Mouse (Mus musculus): ENCODE results near the gene Nkain4.

Gene Nkain4

DNA sequence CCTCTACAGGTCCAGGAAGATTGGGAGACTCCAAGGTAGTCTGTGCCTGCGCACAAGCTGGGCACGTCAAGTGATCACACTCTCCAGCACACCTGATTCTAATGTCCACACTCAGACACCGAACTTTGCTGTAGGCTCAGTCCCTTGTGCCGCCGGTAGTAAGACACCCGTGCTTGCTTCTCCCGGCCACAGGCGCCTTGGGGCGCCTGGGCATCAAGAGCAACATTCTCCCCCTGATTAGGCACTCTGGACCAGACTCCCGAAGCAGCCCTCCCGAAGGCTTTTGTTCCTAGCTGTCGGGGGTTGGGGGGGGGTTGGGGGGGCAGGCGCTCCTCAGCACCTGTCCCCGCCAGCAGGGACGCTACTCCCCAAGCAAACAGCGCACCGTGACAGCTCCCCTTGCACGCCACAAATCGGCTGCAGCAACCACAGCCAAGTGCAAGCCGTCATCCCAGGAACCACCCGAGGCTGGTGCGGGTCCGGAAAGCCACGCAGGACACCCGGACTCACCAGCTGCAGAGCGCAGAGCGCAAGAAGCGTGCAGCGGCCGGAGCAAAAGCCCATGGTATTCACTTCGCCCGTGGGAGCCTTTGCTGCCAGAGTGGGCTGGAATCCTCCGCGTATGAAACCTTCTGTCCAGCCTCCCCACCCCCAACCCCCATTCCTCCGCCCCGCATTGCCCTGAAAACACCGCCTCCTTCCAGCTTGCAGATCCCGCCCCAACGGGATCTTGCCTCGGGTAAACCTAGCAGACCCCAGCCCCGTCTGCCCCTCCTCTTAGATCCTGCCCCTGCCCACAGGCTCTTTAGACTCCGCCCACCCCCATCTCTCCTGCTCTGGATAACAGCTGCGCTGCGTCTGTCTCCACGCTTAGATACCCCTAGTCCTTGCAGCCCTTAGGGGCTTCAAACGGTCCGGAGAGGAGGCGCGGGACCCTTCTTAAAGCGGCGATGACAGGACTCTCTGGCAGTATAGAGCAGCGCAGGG is at the start of gene Nkain4:
Gene Nkain4 (minus strand): TSS at position 639 of the 987 bp plus-strand sequence.
- in situ Hi-C loops (cut with MboI; ENCODE audit: unreplicated experiment in 2 of 2) = no loop called here

DNA sequence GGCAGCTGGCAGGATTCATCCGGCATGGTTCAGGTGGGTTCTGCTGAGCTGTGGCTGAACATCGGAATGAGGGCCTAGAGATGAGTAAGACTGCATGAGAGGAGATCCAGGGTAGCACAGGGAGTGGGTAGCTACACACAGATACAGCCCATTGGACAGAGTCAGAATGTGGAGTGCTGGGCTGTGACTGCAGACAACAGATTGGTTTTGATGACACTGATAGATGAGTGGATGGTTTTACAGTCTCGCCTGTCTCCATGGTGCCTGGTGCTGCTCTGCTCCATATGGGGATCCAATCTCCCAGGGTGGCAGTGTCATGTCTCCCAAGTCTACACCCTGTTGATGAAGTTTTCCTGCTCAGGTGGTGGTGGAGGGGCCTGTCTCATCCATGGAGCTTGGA is 42.4 kb upstream of the Nkain4 start:
- in situ Hi-C loops (cut with MboI; ENCODE audit: unreplicated experiment in 2 of 2) = loop anchor here (25.0 kb wide), 2 partner anchors 340 to 590 kb away; partner anchors contain the start of genes Prpf6 (in 2 of the 2), Samd10 (in 2 of the 2), Uckl1 (in 2 of the 2) and Zfp512b (in 2 of the 2)

DNA sequence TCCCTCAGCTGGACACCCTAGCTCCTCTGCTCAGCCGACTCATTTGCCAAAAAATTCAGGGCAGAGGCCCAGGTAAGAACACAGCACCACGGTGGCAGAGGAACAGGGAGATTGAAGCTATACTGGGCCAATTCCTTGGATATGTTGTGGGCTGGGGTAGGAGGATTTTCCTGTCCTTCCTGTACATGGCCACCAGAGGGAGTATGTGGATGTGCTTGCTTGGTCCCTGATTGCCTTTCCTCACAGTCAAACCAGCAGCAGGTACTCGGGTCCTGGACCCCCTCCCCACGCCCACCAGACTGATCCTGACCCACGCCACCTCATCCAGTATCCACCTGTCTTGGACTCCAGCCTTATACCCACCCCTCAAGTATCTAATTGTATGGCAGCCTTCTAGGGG is 41.9 kb upstream of the Nkain4 start:
- in situ Hi-C loops (cut with MboI; ENCODE audit: unreplicated experiment in 2 of 2) = loop anchor here (25.0 kb wide), 2 partner anchors 341 to 591 kb away; partner anchors contain the start of genes Prpf6 (in 2 of the 2), Samd10 (in 2 of the 2), Uckl1 (in 2 of the 2) and Zfp512b (in 2 of the 2)

DNA sequence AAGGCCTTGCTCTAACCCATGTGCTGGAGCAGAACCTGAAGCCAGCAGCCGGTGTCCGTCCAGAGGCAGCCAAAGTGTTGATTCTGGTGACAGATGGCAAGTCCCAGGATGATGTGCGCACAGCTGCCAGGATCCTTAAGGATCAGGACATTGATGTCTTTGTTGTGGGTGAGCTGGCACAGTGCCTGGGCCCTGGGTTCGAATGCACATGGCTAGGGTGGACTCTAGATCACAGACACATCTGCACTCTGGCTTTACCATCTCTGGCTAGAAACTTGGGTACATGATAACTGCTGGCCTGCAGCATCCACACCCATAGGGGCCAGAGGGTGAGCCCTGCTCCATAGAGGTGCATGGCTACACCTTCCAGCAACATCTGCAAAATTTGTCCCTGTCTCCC is 41.0 kb upstream of the Nkain4 start:
- in situ Hi-C loops (cut with MboI; ENCODE audit: unreplicated experiment in 2 of 2) = loop anchor here (25.0 kb wide), 2 partner anchors 342 to 592 kb away; partner anchors contain the start of genes Prpf6 (in 2 of the 2), Samd10 (in 2 of the 2), Uckl1 (in 2 of the 2) and Zfp512b (in 2 of the 2)

DNA sequence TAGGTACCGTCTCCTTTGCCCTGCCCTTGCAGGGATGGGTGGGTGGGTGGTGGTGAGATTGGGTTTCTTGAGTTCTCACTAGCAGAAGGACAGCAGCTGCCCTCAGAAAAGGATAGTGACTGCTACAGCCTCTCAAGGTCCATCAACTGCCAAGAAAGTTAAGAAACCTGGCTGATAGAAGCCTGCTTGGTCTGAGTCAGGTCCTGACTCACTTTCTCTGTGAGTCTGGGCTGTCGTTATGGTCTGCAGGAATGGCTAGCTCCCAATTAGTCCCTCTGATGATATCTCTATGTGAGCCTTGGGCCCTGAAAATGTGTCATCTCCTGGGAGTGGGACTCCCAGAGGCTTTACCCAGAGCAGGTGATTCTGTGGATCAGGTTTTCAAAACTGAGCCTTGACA is 39.9 kb upstream of the Nkain4 start:
- in situ Hi-C loops (cut with MboI; ENCODE audit: unreplicated experiment in 2 of 2) = loop anchor here (25.0 kb wide), 2 partner anchors 343 to 593 kb away; partner anchors contain the start of genes Prpf6 (in 2 of the 2), Samd10 (in 2 of the 2), Uckl1 (in 2 of the 2) and Zfp512b (in 2 of the 2)

DNA sequence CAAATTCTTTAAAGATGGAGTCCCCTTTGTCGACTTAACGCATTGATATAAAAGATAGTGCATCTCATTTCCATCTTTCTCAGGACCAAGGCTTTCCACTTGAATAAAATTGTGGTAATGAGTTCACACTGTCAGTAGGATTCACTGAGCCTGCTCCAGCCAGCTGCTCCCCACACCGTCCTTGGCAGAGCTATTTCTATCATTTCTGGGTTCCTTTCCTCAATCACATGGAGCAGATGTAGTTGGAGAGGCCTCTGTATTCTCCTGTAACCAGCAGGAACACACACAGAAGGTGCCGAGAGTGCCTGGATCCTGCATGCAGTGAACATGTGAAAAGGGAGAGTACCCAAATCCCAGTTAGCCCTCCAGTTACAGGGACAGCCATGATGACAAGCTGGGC is 35.8 kb upstream of the Nkain4 start:
- in situ Hi-C loops (cut with MboI; ENCODE audit: unreplicated experiment in 2 of 2) = loop anchor here (25.0 kb wide), 2 partner anchors 347 to 597 kb away; partner anchors contain the start of genes Prpf6 (in 2 of the 2), Samd10 (in 2 of the 2), Uckl1 (in 2 of the 2) and Zfp512b (in 2 of the 2)

DNA sequence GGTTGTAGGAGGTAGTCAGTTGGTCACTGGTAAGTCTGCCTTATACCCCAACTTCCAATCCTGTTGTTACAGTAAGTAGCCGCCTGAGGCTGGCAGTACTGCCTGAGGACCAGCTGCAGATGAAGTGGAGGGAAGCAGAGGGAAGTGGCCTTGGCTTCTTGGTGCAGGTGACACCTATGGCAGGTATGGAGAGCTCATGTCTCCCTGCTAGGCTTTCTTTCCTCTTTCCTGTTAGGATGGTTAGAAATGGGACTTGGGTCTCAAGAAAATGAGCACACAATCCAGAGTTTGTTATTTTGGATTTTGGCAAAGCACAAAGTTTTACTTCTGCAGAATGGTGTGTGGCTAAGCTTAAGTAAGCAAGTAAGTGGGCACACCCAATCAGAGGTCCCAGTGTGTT is 34.4 kb upstream of the Nkain4 start:
- in situ Hi-C loops (cut with MboI; ENCODE audit: unreplicated experiment in 2 of 2) = loop anchor here (25.0 kb wide), 2 partner anchors 348 to 598 kb away; partner anchors contain the start of genes Prpf6 (in 2 of the 2), Samd10 (in 2 of the 2), Uckl1 (in 2 of the 2) and Zfp512b (in 2 of the 2)

DNA sequence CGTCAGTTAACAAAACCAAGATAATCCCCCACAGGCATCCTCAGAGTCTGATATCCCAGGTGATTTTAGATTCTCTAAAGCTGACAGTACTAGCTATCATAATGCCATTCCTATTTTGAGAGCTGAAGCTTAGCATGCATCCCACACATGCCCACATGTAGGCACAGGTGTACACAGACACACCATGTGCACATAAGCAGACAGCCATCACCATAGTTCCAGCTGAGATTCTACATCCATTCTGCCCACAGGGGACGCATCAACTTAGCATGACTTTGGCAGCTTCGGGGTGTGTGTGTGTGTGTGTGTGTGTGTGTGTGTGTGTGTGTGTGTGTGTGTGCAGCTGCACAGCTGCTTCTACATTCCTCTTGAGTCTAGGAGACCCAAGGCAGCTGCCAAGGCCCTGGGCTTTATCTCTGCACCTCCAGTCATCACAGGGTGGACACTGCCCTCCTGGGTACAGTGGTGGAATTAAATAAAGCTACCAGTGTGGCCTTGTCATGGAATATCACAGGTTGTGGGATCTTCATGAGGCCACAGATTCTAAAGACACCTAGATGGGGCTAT is 33.9 kb upstream of the Nkain4 start:
- in situ Hi-C loops (cut with MboI; ENCODE audit: unreplicated experiment in 2 of 2) = loop anchor here (25.0 kb wide), 2 partner anchors 349 to 599 kb away; partner anchors contain the start of genes Prpf6 (in 2 of the 2), Samd10 (in 2 of the 2), Uckl1 (in 2 of the 2) and Zfp512b (in 2 of the 2)

DNA sequence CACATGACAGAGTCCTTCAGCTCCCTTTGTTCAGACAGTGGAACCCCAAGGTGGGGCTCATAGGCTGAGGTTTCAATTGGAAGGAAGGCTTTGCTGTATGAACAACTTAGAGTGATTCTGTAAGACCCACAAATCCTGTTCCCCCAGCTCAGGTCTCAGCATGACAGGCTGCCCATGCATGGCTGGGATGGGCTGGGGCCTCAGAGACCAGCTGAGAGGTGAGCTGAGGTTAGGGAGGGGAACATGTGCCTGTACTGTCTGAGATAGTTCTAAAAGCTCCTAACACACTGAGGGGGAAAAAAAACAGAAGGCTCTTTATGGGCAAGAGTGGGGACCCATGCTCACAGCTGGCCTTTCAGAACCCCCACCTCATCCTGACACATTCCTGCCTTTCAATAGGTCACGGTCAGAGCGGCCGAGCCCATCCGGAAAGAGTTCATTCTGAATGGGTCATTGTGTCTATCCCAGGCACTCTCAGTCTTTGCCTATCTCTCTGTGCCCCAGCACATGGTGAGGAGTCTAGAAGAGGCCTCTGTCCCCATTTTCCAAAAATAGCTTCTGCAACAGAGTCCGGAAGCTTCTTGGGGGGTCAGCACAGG is 33.0 kb upstream of the Nkain4 start:
- in situ Hi-C loops (cut with MboI; ENCODE audit: unreplicated experiment in 2 of 2) = loop anchor here (25.0 kb wide), 2 partner anchors 350 to 600 kb away; partner anchors contain the start of genes Prpf6 (in 2 of the 2), Samd10 (in 2 of the 2), Uckl1 (in 2 of the 2) and Zfp512b (in 2 of the 2)

DNA sequence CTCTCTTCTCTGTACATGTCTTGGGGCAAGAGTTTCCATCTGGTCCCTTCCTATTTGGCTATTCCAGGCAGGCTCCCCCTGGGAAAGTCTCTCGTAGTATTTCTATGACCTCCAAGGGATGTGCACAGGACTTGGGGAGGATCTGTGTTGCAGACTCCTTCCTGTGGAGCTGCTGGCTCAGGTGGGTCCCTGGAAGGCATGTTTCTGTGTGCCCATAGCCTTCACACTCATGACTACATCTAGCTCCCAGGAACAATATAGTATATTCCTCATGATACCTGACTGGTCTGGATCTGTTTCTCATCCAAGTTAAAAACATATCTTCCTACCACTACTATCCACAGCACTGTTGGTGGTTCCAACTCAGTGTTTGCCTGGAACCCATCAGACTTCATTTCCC is 32.5 kb upstream of the Nkain4 start:
- in situ Hi-C loops (cut with MboI; ENCODE audit: unreplicated experiment in 2 of 2) = loop anchor here (25.0 kb wide), 2 partner anchors 350 to 600 kb away; partner anchors contain the start of genes Prpf6 (in 2 of the 2), Samd10 (in 2 of the 2), Uckl1 (in 2 of the 2) and Zfp512b (in 2 of the 2)

DNA sequence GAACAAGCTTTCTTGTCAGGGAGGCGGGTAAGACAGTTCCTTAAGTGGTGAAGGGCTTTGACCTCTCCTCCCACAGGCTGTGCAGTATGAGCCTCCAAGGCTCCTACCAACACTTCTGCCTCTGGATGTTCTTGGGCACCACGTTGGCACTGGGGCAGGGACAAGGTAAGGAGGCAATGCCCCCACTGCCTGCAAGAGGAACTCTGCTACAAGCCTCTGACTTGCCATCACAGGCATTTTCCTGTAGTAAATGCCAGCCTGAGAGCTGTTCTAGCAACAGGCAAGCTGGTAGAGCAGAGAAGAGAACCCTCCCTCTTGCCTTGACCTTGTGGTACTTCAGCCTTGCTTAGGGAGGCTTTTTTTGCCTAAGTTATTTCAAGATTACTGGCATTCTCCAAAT is 31.9 kb upstream of the Nkain4 start, which contains the start of gene Col20a1:
Gene Col20a1 (plus strand): TSS at position 87 of the 400 bp plus-strand sequence.
- in situ Hi-C loops (cut with MboI; ENCODE audit: unreplicated experiment in 2 of 2) = loop anchor here (25.0 kb wide), 2 partner anchors 351 to 601 kb away; partner anchors contain the start of genes Prpf6 (in 2 of the 2), Samd10 (in 2 of the 2), Uckl1 (in 2 of the 2) and Zfp512b (in 2 of the 2)

DNA sequence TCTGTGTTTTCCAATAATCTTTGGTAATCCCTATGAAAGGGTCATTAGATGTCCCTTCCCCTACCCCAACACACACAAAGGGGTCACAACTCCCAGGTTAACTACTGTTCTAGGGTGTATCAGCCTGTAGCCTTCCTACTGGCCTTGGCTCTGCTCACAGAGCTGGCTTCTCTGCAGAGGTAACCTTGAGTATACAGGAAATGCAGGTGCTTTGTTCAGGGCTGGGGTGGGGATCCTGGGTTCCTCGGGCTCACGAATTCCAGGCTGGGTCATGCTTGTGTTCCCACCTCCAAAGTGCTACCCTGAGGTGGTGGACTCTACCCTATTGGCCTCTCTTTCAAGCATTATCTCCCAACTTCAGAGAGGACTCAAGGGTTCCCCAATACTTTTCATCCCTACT is 31.1 kb upstream of the Nkain4 start:
- in situ Hi-C loops (cut with MboI; ENCODE audit: unreplicated experiment in 2 of 2) = loop anchor here (25.0 kb wide), 2 partner anchors 352 to 602 kb away; partner anchors contain the start of genes Prpf6 (in 2 of the 2), Samd10 (in 2 of the 2), Uckl1 (in 2 of the 2) and Zfp512b (in 2 of the 2)

DNA sequence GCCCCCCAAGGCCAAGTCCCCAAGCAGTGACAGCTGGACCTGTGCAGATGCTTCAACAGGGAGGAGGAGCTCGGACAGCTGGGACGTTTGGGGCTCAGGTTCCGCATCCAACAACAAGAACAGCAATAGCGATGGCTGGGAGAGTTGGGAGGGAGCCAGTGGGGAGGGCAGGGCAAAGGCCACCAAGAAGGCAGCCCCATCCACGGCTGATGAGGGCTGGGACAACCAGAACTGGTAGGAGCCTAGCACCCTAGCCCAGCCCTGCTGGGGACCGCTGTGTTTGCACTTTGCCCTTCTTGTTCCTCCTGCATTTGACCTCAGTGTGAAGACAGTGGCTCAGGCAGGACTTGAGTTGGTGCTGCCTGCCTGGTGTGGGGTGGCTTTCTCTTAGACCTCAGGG is 26.6 kb upstream of the Nkain4 start:
- in situ Hi-C loops (cut with MboI; ENCODE audit: unreplicated experiment in 2 of 2) = loop anchor here (25.0 kb wide), 2 partner anchors 356 to 606 kb away; partner anchors contain the start of genes Prpf6 (in 2 of the 2), Samd10 (in 2 of the 2), Uckl1 (in 2 of the 2) and Zfp512b (in 2 of the 2)

DNA sequence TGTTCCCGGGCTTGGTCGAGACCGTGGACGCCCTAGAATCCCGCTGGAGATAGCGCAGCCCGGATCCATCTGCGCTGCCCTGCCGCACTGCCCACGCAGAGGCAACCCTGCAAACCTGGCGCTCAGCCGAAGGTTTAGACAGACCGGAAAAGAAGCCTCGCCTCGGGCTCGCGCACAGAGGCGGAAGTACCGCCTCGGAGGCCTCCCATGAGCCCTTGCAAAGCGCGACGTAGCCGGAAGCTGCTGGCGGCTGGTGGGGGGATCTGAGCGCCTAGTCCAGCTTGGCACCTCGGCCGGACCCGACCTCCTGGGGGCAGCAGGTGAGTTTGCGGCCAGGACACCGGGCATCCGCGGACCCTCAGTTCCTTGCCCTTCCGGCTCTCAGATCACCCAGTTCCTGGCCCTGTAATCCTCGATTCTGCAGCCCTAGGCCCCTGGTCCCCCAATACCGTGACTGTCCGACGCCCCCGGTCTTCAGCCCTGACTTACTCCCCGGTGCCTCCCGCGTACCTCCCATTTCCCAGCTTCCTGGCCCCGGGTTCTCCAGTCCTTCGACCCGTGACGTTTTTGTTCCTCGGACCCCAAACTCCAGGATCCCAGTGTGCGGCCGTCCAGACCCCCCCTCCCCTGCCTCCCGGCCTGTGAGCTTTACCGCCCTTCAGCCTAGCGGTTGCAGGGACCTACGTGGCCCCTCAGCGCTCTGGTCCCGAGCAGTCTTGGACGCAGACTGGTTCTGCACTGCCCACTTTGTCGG is 12.7 kb upstream of the Nkain4 start, which contains the start of gene Arfgap1:
Gene Arfgap1 (plus strand): TSS at position 216 of the 754 bp plus-strand sequence.
- in situ Hi-C loops (cut with MboI; ENCODE audit: unreplicated experiment in 2 of 2) = no loop called here

DNA sequence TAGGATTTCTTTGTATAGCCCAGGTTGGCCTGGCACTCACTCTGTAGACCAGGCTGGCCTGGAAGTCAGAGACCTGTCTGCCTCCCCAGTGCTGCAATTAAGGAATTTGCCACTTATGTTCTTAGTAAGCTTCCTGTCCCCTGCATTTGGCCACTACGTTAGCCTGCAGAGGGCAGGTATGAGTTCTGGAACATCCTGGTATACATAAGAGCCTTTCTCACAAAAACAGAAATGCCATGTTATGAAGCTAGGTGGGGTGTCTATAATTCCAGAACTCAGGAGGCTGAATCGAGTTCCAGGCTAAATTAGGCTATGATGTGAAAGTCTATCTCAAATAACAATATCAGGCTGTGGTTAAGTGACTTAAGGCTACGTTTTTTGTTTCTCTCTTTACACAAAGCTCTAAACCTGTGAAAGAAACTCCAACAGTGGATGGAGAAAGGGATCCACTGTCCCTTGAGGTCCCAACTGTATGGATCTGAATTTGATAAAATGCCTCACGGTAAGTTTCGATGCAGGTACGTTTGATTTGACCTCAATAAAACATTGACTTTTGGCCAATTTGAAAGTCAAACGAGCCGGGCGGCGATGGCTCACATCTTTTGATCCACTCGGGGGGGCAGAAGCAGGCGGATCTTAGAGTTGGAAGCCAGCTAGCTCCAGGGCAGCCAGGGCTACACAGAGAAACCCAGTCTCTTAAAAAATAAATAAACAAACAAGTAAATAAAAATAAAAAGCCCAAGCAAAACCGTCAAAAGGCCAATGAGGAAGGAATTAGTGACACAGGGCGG is 11.8 kb upstream of the Nkain4 start:
- in situ Hi-C loops (cut with MboI; ENCODE audit: unreplicated experiment in 2 of 2) = no loop called here

DNA sequence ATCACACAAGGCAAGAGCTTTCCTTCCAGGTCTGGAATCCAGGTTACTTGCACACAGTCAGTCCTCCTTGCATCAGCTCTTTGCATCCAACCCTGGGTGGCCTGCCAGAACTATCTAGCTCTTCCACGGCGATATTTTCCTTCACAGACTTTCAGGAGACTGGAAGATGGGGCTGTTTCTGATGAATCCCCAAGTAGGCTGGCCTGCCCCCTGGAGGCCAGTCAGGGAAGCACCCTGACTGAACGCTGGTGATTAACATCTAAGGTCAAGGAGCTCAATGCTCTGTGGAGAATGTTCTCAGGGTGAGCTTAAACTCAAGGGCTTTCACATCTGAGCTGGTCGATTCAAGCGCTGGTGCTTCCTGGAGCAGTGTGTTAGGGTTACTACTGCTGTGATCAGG is 9.5 kb upstream of the Nkain4 start:
- in situ Hi-C loops (cut with MboI; ENCODE audit: unreplicated experiment in 2 of 2) = loop anchor here (5.0 kb wide), 1 partner anchor 37 kb away; the partner anchor contains the start of gene Birc7 (in 2 of the 2)

DNA sequence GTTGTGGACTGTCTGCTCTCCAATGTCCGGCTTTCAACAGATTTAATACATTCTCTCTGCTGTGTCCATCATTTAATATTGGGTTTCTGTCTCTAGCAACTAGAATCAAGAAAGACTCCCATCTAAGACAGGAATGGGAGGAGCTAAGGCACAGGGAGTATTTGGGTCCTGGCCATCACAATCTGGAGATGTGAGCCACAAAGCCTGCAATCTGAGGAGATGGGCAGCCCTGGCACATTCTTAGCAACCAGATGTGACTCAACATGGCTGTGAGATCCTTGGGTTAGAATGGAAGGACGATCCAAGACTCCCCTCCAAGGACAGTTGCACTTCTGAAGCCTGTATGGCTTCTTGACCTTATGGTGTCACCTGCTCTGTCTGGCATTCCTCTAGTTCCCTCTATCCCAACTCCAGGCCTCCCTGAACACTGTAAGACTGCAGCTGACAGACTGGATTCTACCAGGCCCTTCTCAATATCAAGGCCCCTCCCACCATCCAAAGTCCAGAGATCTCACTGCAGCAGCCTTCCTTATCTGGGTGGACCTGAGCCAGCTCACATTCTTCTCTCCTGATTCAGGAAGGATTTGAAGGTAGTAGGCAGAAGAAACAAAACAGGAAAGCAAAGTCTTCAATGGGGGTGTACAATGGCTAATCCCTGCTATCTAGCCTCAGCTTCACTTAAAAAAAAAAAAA is 8.3 kb upstream of the Nkain4 start:
- in situ Hi-C loops (cut with MboI; ENCODE audit: unreplicated experiment in 2 of 2) = loop anchor here (5.0 kb wide), 1 partner anchor 35 kb away; the partner anchor contains the start of gene Birc7 (in 2 of the 2)

All from v-Abl transformed pro-B cells (cell line).